Comparison of ENCODE assay signal across 22 mouse cellular contexts in genomic region chr11:74404216-74404615, GRCm38 (mm10). TPM values are rescaled to one million over a fixed set of nuclear protein-coding genes. Genes with fewer than 3 reads are reported as not detected.
A peak's percentile ranks its signal among the peaks of the same experiment; 100 is the strongest.
DNase-seq lines count a peak whose midpoint lies in the region; TF ChIP-seq lines count a peak whose summit lies in the region.
"Had no signal": no experiment of that assay in that cellular context is flagged by ENCODE, and none has a peak within 500 bp of the region (broad histone marks: within the 10 kb centered on the region; RNA-seq: fewer than 3 reads in every experiment).

No protein-coding gene starts in this region.

- no peaks in the 10 kb centered on the region for H3K27me3 ChIP-seq in kidney, adult 2 months (replicated peaks; ENCODE audit: control insufficient read depth, insufficient read depth, low read length)
- H3K27me3 ChIP-seq: forebrain, embryonic 12.5 days; midbrain, embryonic 12.5 days; neural tube, embryonic 15.5 days; Patski had no signal

- H3K4me1 ChIP-seq in kidney, adult 2 months (ENCODE audit: control insufficient read depth, insufficient read depth, low read length) = no peaks in the 10 kb centered on the region

- WGBS in kidney, adult 2 months = 41% methylated on average over 2 of the region's 2 CpGs

- TF ChIP-seq POLR2A in kidney, adult 2 months (IDR thresholded peaks at IDR 0.05; ENCODE audit: low read depth, low read length) = no peak

- TF ChIP-seq CTCF in kidney, adult 2 months (conservative IDR thresholded peaks at IDR 0.05; ENCODE audit: insufficient read depth, insufficient read length, low read depth, low read length) = no peak

- no peak overlapping the region for H3K27ac ChIP-seq in kidney, adult 2 months (ENCODE audit: insufficient read depth, low read depth, low read length)
- H3K27ac ChIP-seq: forebrain, embryonic 12.5 days; heart, adult 2 months; limb, embryonic 13.5 days; midbrain, embryonic 12.5 days; neural tube, embryonic 15.5 days had no signal

- H3K36me3 ChIP-seq in kidney, adult 2 months (ENCODE audit: control insufficient read depth, insufficient read depth, low read length) = no peaks in the 10 kb centered on the region
- H3K36me3 ChIP-seq: forebrain, embryonic 12.5 days; limb, embryonic 13.5 days; midbrain, embryonic 12.5 days had no signal

- DNase-seq in heart, adult 11 months = peak; percentile 95
- DNase-seq in heart, adult 8-10 months (ENCODE audit: low spot score) = no peak
- DNase-seq in kidney, adult 2 months = peak; percentile 29
- DNase-seq in kidney, adult 18-20 months = no peak
- DNase-seq in MN1 (ENCODE audit: low spot score) = peak; percentile 63
- DNase-seq in gastrocnemius, postnatal 10 days = peak; percentile 53
- DNase-seq in thymus, postnatal 0 days (ENCODE audit: low spot score) = no peak
- DNase-seq in ovary, postnatal 36 days (ENCODE audit: low spot score) = no peak
- DNase-seq: cerebellum, postnatal 10 days; embryo, embryonic 11 days; layer of hippocampus, adult 9-11 months; right cerebral cortex, postnatal 4 days had no signal

- no peak overlapping the region for H3K4me3 ChIP-seq in kidney, adult 2 months (ENCODE audit: insufficient read depth, low read depth, low read length)
- H3K4me3 ChIP-seq: forebrain, embryonic 12.5 days; heart, adult 2 months; limb, embryonic 13.5 days; midbrain, embryonic 12.5 days; neural tube, embryonic 15.5 days had no signal

RNA-seq across cellular contexts. Expression of gene Olfr412, which starts 42.3 kb away (rescaled TPM):
- not detected for total RNA-seq in heart, adult 8-10 months (2022)
- polyA plus RNA-seq in kidney, adult 2 months (2012; rRNA removed) = not detected in 2 replicates
- total RNA-seq in gastrocnemius, postnatal 10 days (2021) = not detected
- not detected in 2 replicates for polyA plus RNA-seq in thymus, postnatal 0 days (2015; fragmentation: Nextera tagmentation; extraction: Ambion mirVana)
- total RNA-seq: heart, adult 2 months; hematopoietic stem cell, adult 5-6 weeks; left cerebral cortex, adult 8-10 months had no signal
- polyA plus RNA-seq: forebrain, embryonic 12.5 days; frontal cortex, adult 2 months; heart, adult 2 months; limb, embryonic 13.5 days; liver, embryonic 16.5 days; midbrain, embryonic 12.5 days; neural tube, embryonic 15.5 days; Patski had no signal

RNA-seq across cellular contexts. Expression of gene Olfr411, which starts 51.8 kb away (rescaled TPM):
- not detected for total RNA-seq in heart, adult 8-10 months (2022)
- not detected in 2 replicates for polyA plus RNA-seq in kidney, adult 2 months (2012; rRNA removed)
- total RNA-seq in gastrocnemius, postnatal 10 days (2021) = not detected
- polyA plus RNA-seq in thymus, postnatal 0 days (2015; fragmentation: Nextera tagmentation; extraction: Ambion mirVana) = not detected in 2 replicates
- total RNA-seq: heart, adult 2 months; hematopoietic stem cell, adult 5-6 weeks; left cerebral cortex, adult 8-10 months had no signal
- polyA plus RNA-seq: forebrain, embryonic 12.5 days; frontal cortex, adult 2 months; heart, adult 2 months; limb, embryonic 13.5 days; liver, embryonic 16.5 days; midbrain, embryonic 12.5 days; neural tube, embryonic 15.5 days; Patski had no signal

Comparison
In these comparisons a context has a peak if more than half of its experiments do, and no peak if none do; other contexts are left out.
1. DNase-seq: peak in heart, adult 11 months (single experiment), kidney, adult 2 months (single experiment), MN1 (single experiment) and gastrocnemius, postnatal 10 days (single experiment); none in heart, adult 8-10 months (single experiment), kidney, adult 18-20 months (single experiment), thymus, postnatal 0 days (single experiment) and ovary, postnatal 36 days (single experiment).